Mouse (Mus musculus) layer of hippocampus, adult 2 months (tissue): Measurements from ENCODE around the gene Epp13. TPM values are rescaled to one million over a fixed set of nuclear protein-coding genes. Genes with fewer than 3 reads are reported as not detected.

Experiments
- DNase-seq, 2 experiments: peaks; one replicate each; pipeline ENCODE4 v3.0.0; 2022; ENCODE audit warnings: low spot score in 2 of 2
- H3K27ac ChIP-seq: fragments of 200-600 bp; 2 replicates; pipeline ENCODE4 v1.8.1; 2022
- H3K4me3 ChIP-seq: fragments of 200-600 bp; 2 replicates; pipeline ENCODE4 v1.8.1; 2022; ENCODE audit warnings: mild to moderate bottlenecking
- CTCF ChIP-seq: fragments of 200-600 bp; conservative IDR thresholded peaks from 2 replicates; pipeline ENCODE4 v1.8.1; 2022; ENCODE audit warnings: antibody characterized with exemption, mild to moderate bottlenecking, moderate library complexity
- total RNA-seq, 2 experiments: library from RNA; stranded (reverse); gene quantifications; 2 replicates each; pipeline ENCODE4 v1.2.3; 2021

The Epp13 gene
- total RNA-seq, 2 experiments from 2014 or later: not detected

- Histone ChIP-seq H3K27ac (peak overlapping the region; percentile 89), H3K4me3 (peak overlapping the region; percentile 93)
- TF ChIP-seq CTCF: no peak
- DNase-seq: peak; percentile 16 to 18
Observed at GRCm38 (mm10) chr7:6330458-6331232, 78.1 kb downstream of the Epp13 start.

- peak; percentile 86 to 89 for DNase-seq
- Histone ChIP-seq H3K27ac (peak within 1 kb of the TSS; percentile 89), H3K4me3 (peak within 1 kb of the TSS; percentile 93)
- TF ChIP-seq CTCF: no peak
Observed at GRCm38 (mm10) chr7:6331233-6331956, 78.9 kb downstream of the Epp13 start, which contains the start of gene Zfp583. Gene Zfp583 (minus strand): TSS chr7:6331285.

Other genes starting within 250 kb of the Epp13 start
- gene Vmn1r65, start 241.7 kb upstream of the Epp13 start, total RNA-seq: not detected
- not detected for gene Nlrp4c, start 207.5 kb upstream of the Epp13 start, total RNA-seq
- 10 to 100 TPM; 26.2 to 27.3 TPM for gene Zfp787, start 96.7 kb upstream of the Epp13 start, total RNA-seq
- 10 to 100 TPM; 55.8 to 57.2 TPM for gene Zfp444, start 80.5 kb upstream of the Epp13 start, total RNA-seq
- gene Galp, start 55.6 kb upstream of the Epp13 start, total RNA-seq: not detected
- gene Zscan5b, start 30.4 kb upstream of the Epp13 start, total RNA-seq: not detected
- 10 to 100 TPM; 17.8 to 18.3 TPM for gene Zfp667, start 33.9 kb downstream of the Epp13 start, total RNA-seq
- gene Zfp583, start 78.6 kb downstream of the Epp13 start, total RNA-seq: 10 to 100 TPM; 13.3 to 14.4 TPM
- gene Gm3854, start 91.0 kb downstream of the Epp13 start, total RNA-seq: 1 to 10 TPM; 7.1 to 8.3 TPM
- 1 to 10 TPM; 4.7 to 5.0 TPM for gene Zfp78, start 110.6 kb downstream of the Epp13 start, total RNA-seq
- gene Zfp28, start 130.6 kb downstream of the Epp13 start, total RNA-seq: 1 to 10 TPM; 6.7 to 9.6 TPM
- 10 to 100 TPM; 19.7 to 24.1 TPM for gene Smim17, start 146.0 kb downstream of the Epp13 start, total RNA-seq
- under 1 TPM; 0.25 to 0.54 TPM for gene Gm20715, start 157.6 kb downstream of the Epp13 start, total RNA-seq
- 1 to 10 TPM; 1.2 to 2.0 TPM for gene Olfr1344, start 186.0 kb downstream of the Epp13 start, total RNA-seq
- gene Olfr1336, start 203.5 kb downstream of the Epp13 start, total RNA-seq: under 1 TPM in 1 of 2 experiments, not detected in 1; 0.08 TPM
- gene Olfr1346, start 214.4 kb downstream of the Epp13 start, total RNA-seq: not detected
- not detected for gene Olfr5, start 234.2 kb downstream of the Epp13 start, total RNA-seq
- not detected for gene Olfr1347, start 247.0 kb downstream of the Epp13 start, total RNA-seq